Mouse (Mus musculus) liver, postnatal 0 days (tissue): ENCODE data around the gene Coro1c.

Experiments used
- CTCF ChIP-seq: sonication (generic); IDR thresholded peaks from 2 replicates; pipeline ENCODE4 v1.5.1; 2016; ENCODE audit warnings: antibody characterized with exemption, low read depth
- EP300 ChIP-seq: IDR thresholded peaks from 2 replicates; pipeline ENCODE4 v1.6.1; 2016; ENCODE audit warnings: antibody characterized with exemption, low read depth, mild to moderate bottlenecking

GRCm38 (mm10) chr5:113943328-113943727, 34.8 kb upstream of the Coro1c start:
- TF ChIP-seq CTCF: no peak
- no peak for TF ChIP-seq EP300
